Mouse (Mus musculus) E14TG2a.4 (cell line): ENCODE data around the gene Tdrd3.

Source experiments
- CTCF ChIP-seq: conservative IDR thresholded peaks from 2 replicates; pipeline ENCODE4 v1.5.1; 2014; ENCODE audit warnings: low read length
- POU5F1 ChIP-seq: IDR thresholded peaks from 2 replicates; pipeline ENCODE4 v1.6.1; 2014; ENCODE audit warnings: low read length, borderline replicate concordance

DNA sequence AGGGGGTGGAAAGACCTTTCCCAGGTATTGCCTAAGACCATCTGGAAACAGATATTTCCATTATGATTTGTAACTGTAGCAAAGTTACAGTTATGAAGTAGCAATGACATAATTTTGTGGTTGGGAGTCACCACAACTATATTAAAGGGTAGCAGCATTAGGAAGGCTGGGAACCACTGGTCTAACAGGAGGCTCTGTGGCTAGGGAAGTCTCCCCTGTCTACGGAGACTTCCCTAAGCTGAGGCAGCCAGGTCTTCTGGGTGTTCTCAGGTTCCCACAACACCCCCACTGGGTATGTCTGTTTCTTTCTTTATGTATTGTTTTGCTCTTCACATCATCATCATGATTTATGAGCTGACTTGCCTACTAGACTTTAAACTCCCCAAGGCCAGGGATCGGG, 153.0 kb downstream of the Tdrd3 start:
- TF ChIP-seq CTCF (no peak), POU5F1 (no peak)
